Mouse (Mus musculus): ENCODE results near the gene Dusp15.

DNA sequence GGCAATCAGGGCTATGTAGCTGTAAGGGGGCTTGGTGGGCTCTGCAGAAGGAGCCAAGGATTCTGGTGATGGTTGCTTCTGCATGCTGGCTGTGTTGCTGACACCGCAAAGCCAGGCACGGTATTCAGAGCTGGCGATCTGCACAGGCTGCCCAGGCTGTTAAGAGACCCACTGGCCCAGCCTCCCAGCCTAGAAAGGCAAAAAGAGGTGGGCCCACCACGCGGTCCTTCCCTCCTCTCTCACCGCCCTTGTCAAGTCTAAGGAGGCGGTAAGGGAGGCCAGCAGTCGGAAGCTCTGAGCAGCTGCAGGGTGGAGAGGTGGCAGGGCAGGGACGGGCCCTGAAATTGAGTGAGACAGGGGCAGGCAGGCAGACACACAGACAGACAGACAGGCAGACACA lies 18.4 kb downstream of the Dusp15 start, which contains the start of gene Foxs1:
- TF ChIP-seq CTCF (IDR thresholded peaks at IDR 0.05; ENCODE audit: low read depth, low read length) (no peak), POLR2A (IDR thresholded peaks at IDR 0.05; ENCODE audit: borderline replicate concordance, low read depth, low read length) (no peak)
